Mouse (Mus musculus): ENCODE measurements around the gene Cdh11.
"Not testable (repeated sequence)": the region's sequence is repeated elsewhere in the genome, so short reads cannot be mapped to it uniquely, and the experiment has no call there.

Cdh11 gene

DNA sequence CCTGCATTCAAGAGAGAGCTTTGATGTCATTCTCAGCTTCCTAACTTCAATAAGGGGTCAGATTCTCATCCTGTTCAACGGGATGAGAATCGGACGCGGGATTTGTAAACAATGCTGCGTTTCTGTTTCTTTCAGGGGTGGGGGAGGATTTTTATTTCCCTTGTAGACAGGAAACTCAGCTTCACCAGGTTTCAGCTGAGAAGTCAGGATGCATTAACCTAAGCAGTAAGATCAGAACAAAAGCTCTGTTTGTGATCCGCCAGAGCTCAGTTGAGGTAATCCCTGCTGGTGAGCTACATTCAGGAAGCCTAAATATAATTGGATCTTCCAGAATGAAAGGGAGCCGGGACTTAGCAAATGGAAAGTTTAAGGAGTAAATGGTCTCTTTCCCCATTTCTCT lies 78.1 kb downstream of the Cdh11 start:
- DNase-seq (ENCODE audit: low read depth) = no peak

DNA sequence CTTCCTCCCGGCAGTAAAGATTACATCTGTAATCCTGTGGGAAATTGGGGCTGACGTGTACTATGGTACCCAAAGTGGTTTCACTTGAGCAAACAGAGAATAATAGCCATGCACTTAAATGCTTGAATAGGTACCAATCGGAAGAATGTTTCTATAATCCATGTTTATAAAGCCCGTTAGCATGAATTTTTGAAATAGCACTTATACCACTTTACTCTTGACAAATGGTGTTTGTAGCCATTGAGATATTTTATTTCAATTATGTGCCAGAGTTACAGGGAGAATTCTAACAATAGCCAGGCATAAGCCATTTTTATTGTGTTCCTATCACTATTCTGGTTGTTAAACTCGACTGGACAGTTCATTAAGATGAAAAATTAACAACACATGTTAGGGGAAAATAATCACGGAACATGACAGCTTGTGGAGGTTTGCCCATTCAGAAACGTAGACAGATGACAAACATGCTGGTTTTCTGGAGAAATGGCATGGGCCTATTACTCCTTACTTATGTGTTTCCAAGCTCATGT lies 80.0 kb downstream of the Cdh11 start:
- DNase-seq (ENCODE audit: low read depth) = no peak

DNA sequence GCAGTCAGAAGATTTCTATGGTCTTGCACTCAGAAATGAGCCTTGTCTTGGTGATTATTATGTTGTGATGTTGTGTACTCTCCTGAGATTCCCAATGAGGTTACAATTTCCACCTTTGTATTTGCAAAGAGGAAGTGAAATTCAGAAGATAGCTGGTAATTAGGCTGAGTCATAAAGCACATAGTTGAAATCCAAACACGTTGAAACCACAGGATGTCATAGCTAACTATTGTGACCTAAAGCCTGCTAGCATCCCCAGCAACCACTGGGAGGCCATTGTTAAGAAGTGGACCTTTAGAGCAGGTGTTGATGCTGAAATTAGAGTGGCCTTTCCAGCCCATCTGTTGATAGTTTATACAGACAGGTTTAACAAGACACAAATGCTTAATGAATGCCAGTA lies 85.2 kb downstream of the Cdh11 start:
- DNase-seq (ENCODE audit: low read depth) = no peak

DNA sequence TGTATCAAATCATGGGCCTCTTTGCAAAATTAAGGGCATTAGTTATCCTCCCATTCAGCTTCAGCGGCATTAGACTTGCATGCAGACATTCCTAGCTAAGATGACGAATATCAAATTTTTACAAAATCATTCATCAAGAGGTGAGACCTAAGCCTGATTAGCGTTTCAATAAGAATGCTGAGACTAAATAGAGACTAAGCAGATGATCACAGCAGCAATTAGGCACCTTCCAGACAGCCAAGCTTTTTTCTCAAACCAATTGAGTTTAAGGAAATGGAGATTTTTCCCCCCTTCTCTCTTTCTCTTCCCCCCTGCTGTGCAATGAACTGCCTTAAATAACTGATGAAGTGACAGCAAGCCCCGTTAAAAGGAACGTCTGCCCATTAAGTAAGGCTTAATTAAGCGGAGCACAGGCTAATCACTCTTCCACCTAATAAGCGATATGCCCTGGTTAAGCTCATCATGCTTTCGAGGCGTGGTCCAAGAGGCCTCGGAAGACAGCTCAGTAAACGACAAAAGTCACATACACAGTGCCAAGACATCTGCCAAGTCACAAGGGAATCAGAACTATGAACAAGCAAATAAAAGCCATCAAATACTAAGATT lies 87.1 kb downstream of the Cdh11 start:
- DNase-seq (ENCODE audit: low read depth) = no peak

DNA sequence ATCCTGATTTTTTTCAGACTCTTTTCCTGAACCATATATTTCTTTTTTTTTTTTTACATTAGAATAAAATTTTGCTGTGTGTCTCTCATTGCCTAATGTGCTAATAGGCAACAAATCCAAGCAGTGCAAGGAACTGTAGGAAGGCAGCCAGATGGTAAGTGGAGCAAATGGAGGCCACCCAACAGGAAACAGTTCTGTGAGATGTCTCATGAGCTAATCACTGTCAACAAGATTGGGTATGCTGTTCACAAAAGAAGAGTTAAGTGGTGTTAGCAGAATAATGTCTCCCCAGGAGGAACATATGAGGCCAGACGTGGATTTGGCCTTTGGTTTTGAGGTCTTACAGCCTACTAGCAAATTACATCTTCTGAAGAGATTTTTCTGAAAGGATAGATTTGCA lies 92.0 kb downstream of the Cdh11 start:
- no peak for DNase-seq (ENCODE audit: low read depth)

DNA sequence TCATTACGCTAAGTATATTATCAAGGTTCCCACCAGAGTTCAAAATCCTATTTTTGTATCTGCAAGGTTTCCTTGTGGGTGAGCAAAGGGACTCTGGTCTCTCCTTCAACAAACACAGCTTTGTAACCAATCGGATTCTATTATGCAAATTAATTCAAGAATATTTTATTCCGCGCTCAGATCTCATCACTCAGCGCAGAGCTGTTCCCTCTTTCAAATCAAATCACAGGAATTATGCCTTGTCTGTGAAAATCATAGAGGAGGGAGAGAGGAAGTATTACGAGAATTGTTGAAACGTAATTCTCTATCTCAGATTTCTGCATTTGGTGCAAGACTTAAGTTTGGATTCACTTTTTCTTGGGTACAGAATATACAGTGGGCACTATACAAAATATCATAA lies 100.0 kb downstream of the Cdh11 start:
- not testable (repeated sequence) for DNase-seq (ENCODE audit: low read depth)

DNA sequence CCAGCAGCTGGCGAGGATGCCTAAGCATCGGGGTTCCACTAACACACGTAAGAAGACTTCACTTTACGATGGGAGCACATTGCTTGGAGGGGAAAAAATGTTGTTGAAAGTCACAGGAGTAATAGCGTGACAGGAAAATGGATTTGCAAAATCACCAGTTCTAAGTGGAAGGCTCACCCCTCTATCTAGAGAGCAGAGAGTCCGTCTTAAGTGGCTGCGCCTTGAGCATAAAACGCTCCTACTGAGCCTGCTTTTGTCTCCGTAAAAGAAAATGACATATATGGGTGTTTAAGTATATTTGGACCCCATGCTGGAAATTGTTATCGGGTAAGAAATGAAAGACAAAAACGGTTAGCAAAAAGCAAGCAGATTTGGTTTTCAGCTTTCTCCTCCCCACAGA lies 100.4 kb downstream of the Cdh11 start:
- DNase-seq (ENCODE audit: low read depth) = no peak

DNA sequence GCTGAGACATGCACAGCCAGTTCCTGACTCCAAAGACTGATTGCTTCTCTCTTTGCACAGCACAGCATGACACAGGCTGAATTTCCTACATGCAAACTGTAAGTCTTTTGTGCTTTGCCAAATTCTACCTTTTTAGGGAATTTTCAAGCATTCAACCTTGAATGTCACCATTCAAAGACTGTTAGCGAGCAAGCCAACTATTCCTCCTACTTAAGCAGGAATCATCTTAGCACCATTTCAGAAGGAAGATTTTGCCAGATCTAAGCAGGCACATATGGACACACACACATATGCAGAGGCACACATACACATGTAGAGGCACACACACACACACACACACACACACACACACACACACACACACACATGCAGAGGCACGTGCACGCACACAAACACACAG lies 108.3 kb downstream of the Cdh11 start:
- no peak for DNase-seq (ENCODE audit: low read depth)

DNA sequence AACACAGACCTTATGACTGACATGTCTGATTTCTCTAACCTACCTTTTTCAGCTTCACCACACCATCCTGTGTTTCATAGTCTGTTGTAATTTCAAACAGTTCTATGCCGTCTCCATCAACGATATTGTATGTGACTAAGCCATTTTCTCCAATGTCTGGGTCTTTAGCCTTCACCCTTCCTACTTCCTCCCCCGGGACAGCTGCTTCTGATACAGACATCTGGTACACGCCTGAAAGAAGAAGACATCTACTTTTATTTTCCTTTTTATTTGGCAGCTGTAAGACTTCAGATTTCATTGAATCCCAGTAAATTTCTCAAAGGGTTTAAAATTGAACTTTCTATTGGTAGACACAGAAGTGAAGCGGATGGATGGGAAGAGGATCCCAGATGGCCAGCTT lies 120.9 kb downstream of the Cdh11 start:
- not testable (repeated sequence) for DNase-seq (ENCODE audit: low read depth)

DNA sequence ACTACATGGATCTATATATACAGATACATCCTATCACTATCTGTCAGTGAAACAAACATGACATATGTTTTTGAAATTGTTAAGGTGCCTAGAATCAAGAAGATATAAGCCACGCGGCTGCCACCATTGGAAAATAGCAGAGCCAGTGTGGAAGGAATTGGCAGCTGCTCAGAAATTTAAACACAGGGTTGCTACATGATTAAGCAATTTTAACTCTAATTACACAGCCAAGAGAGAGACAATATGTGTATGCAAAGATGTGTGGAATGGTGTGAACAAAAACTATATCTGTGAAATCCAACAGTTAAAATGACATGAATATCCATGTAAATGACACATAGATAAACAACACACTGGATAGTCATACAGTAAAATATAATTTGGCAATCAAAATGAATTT lies 128.9 kb downstream of the Cdh11 start:
- DNase-seq (ENCODE audit: low read depth) = no peak

DNA sequence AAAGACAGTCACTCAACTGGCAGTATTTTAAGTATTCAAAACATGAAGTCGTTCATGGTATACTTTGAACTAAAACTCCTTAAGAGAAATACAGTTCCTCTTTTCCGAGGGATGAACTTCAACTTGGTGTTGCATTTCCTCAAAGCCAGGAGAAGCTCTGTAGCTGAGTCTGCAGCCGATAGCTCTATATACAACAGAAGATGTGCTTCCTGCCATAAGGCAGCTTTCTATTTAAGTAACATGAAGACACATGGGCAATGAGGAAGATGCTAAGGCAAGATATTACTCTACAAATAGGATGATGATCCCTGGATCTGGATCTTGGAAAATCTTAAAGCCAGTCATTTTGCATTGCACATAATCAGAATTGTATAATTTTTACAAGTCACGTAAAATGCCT lies 133.5 kb downstream of the Cdh11 start:
- no peak for DNase-seq (ENCODE audit: low read depth)

DNA sequence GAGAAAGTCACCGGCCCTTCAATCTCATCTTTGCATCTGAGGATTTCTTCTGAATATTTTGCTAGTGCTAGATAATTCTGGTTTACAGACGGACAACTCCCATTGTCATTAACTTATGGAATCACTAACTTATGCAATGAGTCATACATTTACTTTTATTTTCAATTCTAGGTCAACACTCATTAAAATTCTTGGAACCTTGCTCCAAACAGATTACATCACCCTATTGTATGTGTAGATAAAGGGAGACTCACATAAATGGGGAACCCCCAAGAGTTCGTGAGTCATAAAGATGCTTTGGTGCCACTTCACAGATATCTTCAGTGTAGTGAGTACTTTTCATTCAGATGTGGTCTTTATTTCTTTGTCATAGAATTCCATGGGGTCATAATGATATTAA lies 158.3 kb downstream of the Cdh11 start:
- DNase-seq (ENCODE audit: low read depth) = no peak

DNA sequence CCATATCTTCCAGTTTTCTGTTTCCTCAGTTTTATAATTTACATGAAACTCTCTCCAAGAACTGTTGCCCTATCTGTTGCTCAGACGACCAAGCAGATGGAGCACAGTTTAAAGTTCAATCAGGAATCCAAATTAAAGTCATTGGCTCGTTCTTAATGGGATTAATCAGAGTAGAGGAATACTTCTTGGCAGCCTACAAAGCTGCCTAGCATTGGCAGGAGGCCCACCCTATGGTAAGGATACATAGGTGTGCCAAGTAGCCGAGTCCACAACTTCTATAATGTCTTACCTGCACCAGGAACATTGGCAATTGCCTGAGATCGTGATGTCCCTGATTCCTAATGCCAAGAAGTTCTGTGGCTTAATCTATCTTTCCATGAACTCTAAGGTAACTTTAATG lies 173.3 kb downstream of the Cdh11 start:
- DNase-seq (ENCODE audit: low read depth) = no peak

DNA sequence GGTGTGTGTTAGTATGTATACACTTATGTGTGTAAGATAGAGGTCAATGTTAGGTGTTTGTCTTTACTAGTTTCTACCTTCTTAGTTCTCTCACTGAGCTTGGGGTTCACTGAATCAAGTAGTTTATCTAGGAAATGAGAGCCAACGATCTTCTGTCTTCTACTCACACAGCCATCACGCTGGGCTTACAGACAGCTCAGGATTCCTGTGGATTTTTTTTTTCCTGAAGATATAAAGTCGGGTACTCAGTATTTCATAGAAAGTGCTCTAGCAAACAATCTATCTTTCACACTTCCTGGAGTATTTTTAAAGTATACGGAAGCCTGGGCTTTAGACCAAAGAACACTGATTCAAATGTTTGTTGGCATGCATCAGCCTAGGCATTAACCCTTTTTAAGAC lies 184.1 kb downstream of the Cdh11 start:
- DNase-seq (ENCODE audit: low read depth) = no peak

DNA sequence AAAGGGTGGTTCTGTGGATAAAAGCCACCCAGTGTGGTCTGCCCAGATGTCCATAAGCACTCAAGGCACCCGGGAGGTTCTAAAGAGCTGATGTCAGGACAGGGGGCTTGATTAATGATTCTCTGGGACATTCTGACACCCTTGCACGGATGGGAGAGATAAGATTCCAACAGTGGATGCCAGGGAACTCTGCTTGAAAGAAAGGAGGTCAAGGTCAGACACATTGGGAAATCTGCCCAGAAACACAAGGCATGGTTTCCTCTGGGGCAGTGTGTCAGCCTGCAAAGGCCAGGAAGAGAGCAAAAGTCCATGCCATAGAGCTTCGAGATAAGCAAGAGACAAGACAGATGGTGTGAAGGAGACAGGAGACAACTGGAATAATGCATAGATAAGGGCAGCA lies 188.9 kb downstream of the Cdh11 start:
- DNase-seq (ENCODE audit: low read depth) = no peak

DNA sequence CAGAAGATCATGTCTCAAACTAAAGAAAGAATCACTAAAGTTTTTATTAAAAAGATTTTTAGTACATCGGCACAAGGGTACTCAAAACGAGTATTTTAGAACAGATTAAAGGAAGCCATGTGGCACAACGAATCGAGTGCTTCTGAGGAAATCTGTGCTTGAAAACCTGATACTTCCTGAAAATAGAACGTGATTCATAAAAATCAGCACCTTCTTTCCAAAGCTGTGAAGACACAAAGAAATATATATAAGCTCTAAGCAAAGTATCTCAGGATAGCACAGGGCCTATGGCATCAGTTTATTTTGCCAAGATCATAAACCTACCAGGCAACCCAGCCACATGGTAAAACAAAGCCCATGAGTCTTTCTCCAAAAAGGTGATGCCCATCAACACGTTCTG lies 191.5 kb downstream of the Cdh11 start:
- no peak for DNase-seq (ENCODE audit: low read depth)

Measured in induced T-regulatory cell, adult 2 months (primary cell).